Mouse (Mus musculus) thymus, adult 2 months (tissue): ENCODE data around the gene Efcab6. TPM values are rescaled to one million over a fixed set of nuclear protein-coding genes. Genes with fewer than 3 reads are reported as not detected.

Experiments
- DNase-seq: peaks from one replicate; pipeline ENCODE4 v3.0.0; 2021
- H3K27ac ChIP-seq: fragments of 200-500 bp; 2 replicates; pipeline ENCODE4 v1.5.1; 2012; ENCODE audit warnings: low read length, control low read depth; ENCODE audit not compliant: control insufficient read depth, insufficient read depth
- H3K27me3 ChIP-seq: fragments of 200-500 bp; 2 replicates; pipeline ENCODE4 v1.6.1; 2012; ENCODE audit warnings: mild to moderate bottlenecking, low read length, moderate library complexity, mixed read lengths; ENCODE audit not compliant: control insufficient read depth, insufficient read depth
- H3K36me3 ChIP-seq: fragments of 200-500 bp; 2 replicates; pipeline ENCODE4 v1.6.1; 2012; ENCODE audit warnings: mild to moderate bottlenecking, low read length, moderate library complexity; ENCODE audit not compliant: control insufficient read depth, insufficient read depth
- H3K4me1 ChIP-seq: fragments of 200-500 bp; replicated peaks from 2 replicates; pipeline ENCODE4 v1.6.1; 2012; ENCODE audit warnings: low read length; ENCODE audit not compliant: control insufficient read depth, insufficient read depth
- H3K4me3 ChIP-seq: fragments of 200-500 bp; 2 replicates; pipeline ENCODE4 v1.5.1; 2012; ENCODE audit warnings: mild to moderate bottlenecking, low read length, control low read depth, moderate library complexity; ENCODE audit not compliant: control insufficient read depth, insufficient read depth
- CTCF ChIP-seq: fragments of 200-500 bp; IDR thresholded peaks from 2 replicates; pipeline ENCODE4 v1.5.1; 2012; ENCODE audit warnings: mild to moderate bottlenecking, control low read depth, low read length, moderate library complexity, borderline replicate concordance; ENCODE audit not compliant: control insufficient read depth, poor library complexity, insufficient read depth; ENCODE audit errors: extremely low read depth
- POLR2A ChIP-seq: fragments of 200-500 bp; IDR thresholded peaks from 2 replicates; pipeline ENCODE4 v1.6.1; 2012; ENCODE audit warnings: mild to moderate bottlenecking, low read length, control low read depth, moderate library complexity; ENCODE audit not compliant: control insufficient read depth, poor library complexity, insufficient read depth; ENCODE audit errors: extremely low read depth
- WGBS: fragments of 180-500 bp; shearing (Covaris S2); methylation state at CpG from one replicate; pipeline ENCODE4 v1.1.7; 2018; 5-methylcytosine and 5-hydroxymethylcytosine counted together
- polyA plus RNA-seq: library from polyadenylated mRNA; depleted of rRNA; stranded (reverse); fragments of >200 nt; gene quantifications from 2 replicates; pipeline ENCODE4 v1.2.3, GENCODE M21; 2012

The Efcab6 gene
- polyA plus RNA-seq, 1 experiment = 0.13 TPM

DNA sequence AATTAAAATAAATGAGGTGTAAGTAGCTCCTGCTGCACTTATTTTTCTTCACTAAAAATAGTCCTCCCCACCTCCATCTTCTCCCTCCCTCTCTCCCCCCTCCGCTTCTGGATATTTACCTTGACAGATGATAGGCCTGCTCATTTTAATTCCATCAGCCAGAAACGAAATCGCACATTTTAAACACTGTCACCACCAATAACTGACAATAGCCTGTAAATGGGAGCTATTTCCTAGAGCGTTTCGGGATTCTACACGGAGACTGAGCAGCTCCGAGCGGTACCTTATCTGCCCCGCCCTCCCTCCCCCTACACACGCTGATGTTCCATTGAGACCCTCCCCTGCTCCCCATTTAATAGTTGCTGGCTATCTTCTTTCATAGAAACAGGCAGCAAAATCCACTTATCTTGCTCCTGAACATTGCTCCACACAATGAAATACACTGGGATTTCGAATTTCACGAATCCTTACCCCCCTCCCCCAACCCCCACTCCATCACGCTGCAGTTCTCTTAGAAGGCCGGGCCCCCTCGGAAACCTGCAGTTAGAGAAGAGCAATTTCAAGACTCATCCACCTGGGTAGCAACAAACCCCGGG is 4.4 kb upstream of the Efcab6 start:
- no peak for DNase-seq
- TF ChIP-seq CTCF (no peak), POLR2A (no peak)
- Histone ChIP-seq H3K27ac (no peak overlapping the region), H3K4me1 (no peaks in the 10 kb centered on the region), H3K27me3 (peaks cover 2% of the 10 kb centered on the region; the same call in 1 of the 2 replicates), H3K4me3 (no peak overlapping the region), H3K36me3 (no peaks in the 10 kb centered on the region)
- 12% methylated on average over 16 of the region's 16 CpGs for WGBS

DNA sequence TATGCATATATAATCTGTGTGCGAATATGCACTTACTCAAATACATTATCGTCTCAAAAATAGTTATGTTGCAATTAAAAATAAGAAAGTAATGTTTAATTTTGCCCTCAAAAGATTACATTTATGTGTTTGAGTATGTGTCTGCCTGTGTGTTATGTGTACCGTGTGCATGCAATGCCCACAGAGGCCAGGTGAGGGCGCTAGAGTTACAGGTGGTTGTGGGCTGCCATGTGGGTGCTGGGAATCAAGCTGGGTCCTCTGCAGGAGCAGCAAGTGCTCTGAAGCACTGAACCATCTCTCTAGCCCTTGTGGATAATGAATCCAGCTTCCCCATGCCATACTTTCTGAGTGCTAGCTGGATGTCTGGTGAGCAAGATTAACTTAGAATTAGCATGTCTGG is 522 bp upstream of the Efcab6 start:
- peaks cover 2% of the 10 kb centered on the region; the same call in 1 of the 2 replicates for H3K27me3 ChIP-seq
- WGBS = 74% methylated on average over 4 of the region's 4 CpGs
- no peaks in the 10 kb centered on the region for H3K36me3 ChIP-seq
- no peak overlapping the region for H3K27ac ChIP-seq
- DNase-seq = no peak
- H3K4me1 ChIP-seq = no peaks in the 10 kb centered on the region
- TF ChIP-seq POLR2A (no peak), CTCF (no peak)
- no peak overlapping the region for H3K4me3 ChIP-seq

DNA sequence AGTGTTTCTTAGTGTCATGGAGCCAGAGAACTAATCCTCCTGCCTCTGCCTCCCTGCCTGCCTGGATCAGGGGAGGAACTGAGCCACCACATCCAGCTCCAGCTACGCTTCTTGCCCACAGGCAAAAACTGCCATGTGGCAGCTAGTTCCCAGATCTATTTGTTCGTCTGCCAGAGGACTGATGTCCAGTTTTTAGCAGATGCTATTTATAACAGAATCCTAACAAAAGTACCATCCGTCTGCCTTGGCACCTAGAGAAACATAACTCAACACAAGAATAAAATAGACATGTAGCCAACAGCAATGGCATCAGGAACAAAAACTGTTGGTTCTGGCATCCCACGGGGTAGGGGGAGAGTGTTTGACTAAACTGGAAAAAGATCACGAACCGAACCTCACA is 6.3 kb downstream of the Efcab6 start:
- Histone ChIP-seq H3K4me3 (no peak overlapping the region), H3K4me1 (no peaks in the 10 kb centered on the region), H3K27me3 (no peaks in the 10 kb centered on the region), H3K27ac (no peak overlapping the region), H3K36me3 (no peaks in the 10 kb centered on the region)
- WGBS = 88% methylated on average over 6 of the region's 6 CpGs
- TF ChIP-seq POLR2A = no peak
- TF ChIP-seq CTCF = no peak
- DNase-seq = no peak

DNA sequence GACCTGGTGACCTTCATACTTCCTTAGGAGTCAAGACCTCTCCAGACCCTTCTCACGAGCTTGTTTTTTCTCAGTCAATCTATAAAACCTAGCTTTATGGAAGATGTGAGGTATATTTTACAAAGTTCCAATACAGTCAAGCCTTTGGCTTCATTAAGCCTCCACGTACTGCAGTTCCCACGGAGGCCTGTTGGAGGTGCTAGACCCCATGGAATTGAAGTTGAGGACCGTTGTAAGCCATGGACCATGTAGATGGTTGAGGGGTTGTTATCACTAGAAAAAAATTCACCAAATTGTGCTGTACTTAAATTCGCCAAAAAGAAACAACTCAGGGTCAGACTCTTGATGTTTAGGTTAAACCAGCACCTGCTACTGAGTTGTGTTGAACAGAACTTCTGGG is 9.1 kb downstream of the Efcab6 start:
- Histone ChIP-seq H3K4me1 (no peaks in the 10 kb centered on the region), H3K4me3 (no peak overlapping the region), H3K27ac (no peak overlapping the region), H3K36me3 (no peaks in the 10 kb centered on the region), H3K27me3 (no peaks in the 10 kb centered on the region)
- no peak for DNase-seq
- WGBS = 73% methylated on average over 5 of the region's 5 CpGs
- no peak for TF ChIP-seq CTCF
- TF ChIP-seq POLR2A = no peak

DNA sequence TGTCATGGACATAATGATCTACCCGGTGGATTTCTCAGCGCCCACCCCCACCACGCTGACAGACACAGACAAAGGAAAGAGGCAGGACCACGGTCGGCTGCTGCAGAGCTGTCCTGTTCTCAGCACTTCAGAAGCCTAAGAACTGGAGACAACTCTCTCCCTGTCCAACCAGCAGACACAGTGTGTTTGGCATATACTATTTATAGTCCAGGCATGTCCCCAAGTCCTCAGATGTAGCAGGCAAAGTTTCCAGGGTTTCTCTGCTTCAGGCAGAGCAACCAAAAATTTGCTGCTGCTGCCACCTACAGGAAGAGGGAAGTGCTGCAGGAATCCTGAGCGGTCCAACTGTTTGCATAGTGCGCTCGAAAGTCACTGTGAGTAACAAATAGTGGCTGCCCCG is 11.3 kb downstream of the Efcab6 start:
- DNase-seq = peak; percentile 49
- 47% methylated on average over 9 of the region's 9 CpGs for WGBS
- Histone ChIP-seq H3K4me1 (no peaks in the 10 kb centered on the region), H3K27ac (no peak overlapping the region), H3K27me3 (no peaks in the 10 kb centered on the region), H3K36me3 (no peaks in the 10 kb centered on the region), H3K4me3 (no peak overlapping the region)
- no peak for TF ChIP-seq POLR2A
- TF ChIP-seq CTCF = no peak; the same call in 1 of the 2 replicates

DNA sequence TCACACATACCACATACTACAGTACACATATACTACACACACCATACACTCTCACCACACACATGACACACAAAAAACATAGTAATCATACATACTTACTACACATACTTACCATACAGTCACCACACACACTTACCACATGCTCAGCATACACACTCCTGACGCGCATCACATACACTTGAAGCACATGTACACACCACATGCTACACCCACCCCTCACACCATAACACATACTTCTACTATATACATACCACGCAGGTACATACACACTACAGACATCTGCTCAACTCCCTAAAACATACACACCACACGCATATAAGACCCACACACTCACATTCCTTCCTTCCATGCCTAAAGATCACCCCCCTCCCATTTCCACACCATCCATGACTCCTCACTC is 11.9 kb downstream of the Efcab6 start:
- no peaks in the 10 kb centered on the region for H3K4me1 ChIP-seq
- TF ChIP-seq POLR2A (no peak), CTCF (no peak)
- no peak overlapping the region for H3K27ac ChIP-seq
- no peak for DNase-seq
- WGBS = 96% methylated on average over 4 of the region's 4 CpGs
- H3K36me3 ChIP-seq = no peaks in the 10 kb centered on the region
- H3K27me3 ChIP-seq = no peaks in the 10 kb centered on the region
- no peak overlapping the region for H3K4me3 ChIP-seq

DNA sequence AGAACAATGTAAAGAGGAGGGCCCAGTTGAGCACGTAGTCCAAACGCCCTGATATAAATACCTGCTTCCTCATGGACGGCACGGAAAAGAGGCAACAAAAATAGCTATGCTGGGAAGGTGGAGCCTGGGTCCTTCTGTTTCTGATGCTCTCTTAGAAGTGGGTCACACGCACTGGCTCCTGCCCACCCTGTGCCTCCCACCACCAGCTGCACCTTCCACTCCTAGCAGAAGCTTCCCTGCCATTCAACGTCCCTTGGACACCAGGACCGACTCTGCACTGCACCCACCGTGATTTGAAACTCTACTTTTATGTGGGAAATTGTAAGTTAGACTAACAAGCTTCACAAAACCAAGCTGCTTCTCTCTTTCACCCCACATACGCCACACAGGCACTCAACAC is 12.8 kb downstream of the Efcab6 start:
- no peaks in the 10 kb centered on the region for H3K27me3 ChIP-seq
- H3K27ac ChIP-seq = no peak overlapping the region
- no peaks in the 10 kb centered on the region for H3K36me3 ChIP-seq
- no peak for DNase-seq
- no peak for TF ChIP-seq CTCF
- TF ChIP-seq POLR2A = no peak
- H3K4me1 ChIP-seq = no peaks in the 10 kb centered on the region
- 78% methylated on average over 9 of the region's 9 CpGs for WGBS
- no peak overlapping the region for H3K4me3 ChIP-seq
